Mouse (Mus musculus) kidney, embryonic 14.5 days (tissue): ENCODE data around the gene Hesx1. TPM values are rescaled to one million over a fixed set of nuclear protein-coding genes. Genes with fewer than 3 reads are reported as not detected.

Experiments used
- polyA plus RNA-seq: library from polyadenylated mRNA; unstranded; fragments of >200 nt; fragmentation: Nextera tagmentation; extraction: Ambion mirVana; gene quantifications from 2 replicates; pipeline ENCODE4 v1.2.1, GENCODE M21; 2014

Gene Hesx1
- polyA plus RNA-seq, 1 experiment from 2014 or later: 0.99 TPM

Other genes starting within 250 kb of the Hesx1 start
- 0.13 and 0.26 TPM in 2 replicates for gene Asb14, start 99.9 kb upstream of the Hesx1 start, polyA plus RNA-seq
- 48.8 and 55.6 TPM in 2 replicates for gene Appl1, start 23.2 kb upstream of the Hesx1 start, polyA plus RNA-seq
- gene Il17rd, start 44.5 kb downstream of the Hesx1 start, polyA plus RNA-seq: 6.8 and 9.2 TPM in 2 replicates
- 7.7 and 15.0 TPM in 2 replicates for gene Arhgef3, start 120.5 kb downstream of the Hesx1 start, polyA plus RNA-seq